Mouse (Mus musculus) kidney, adult 11 months (tissue): ENCODE measurements around the gene Ucp3.

Experiments
- DNase-seq: peaks from one replicate; pipeline ENCODE4 v3.0.0; 2022

Ucp3 gene

GRCm38 (mm10) chr7:100472777-100473176 is at the start of gene Ucp3:
TSS of gene Ucp3 (plus strand) at chr7:100472990.
- DNase-seq, result no peak

GRCm38 (mm10) chr7:100425795-100426194 is 47.0 kb upstream of the Ucp3 start:
- DNase-seq, result no peak

GRCm38 (mm10) chr7:100429102-100429501 is 43.7 kb upstream of the Ucp3 start:
- peak; percentile 17 for DNase-seq

- DNase-seq, result no peak
Observed at GRCm38 (mm10) chr7:100429911-100430310, 42.9 kb upstream of the Ucp3 start.

- no peak for DNase-seq
Observed at GRCm38 (mm10) chr7:100431103-100431502, 41.7 kb upstream of the Ucp3 start.

GRCm38 (mm10) chr7:100433295-100433694 is 39.5 kb upstream of the Ucp3 start:
- DNase-seq, result no peak

GRCm38 (mm10) chr7:100443728-100444127 is 29.1 kb upstream of the Ucp3 start:
- no peak for DNase-seq

GRCm38 (mm10) chr7:100446271-100446670 is 26.5 kb upstream of the Ucp3 start:
- no peak for DNase-seq

- DNase-seq, result no peak
Observed at GRCm38 (mm10) chr7:100448530-100448929, 24.3 kb upstream of the Ucp3 start.

GRCm38 (mm10) chr7:100448985-100449384 is 23.8 kb upstream of the Ucp3 start:
- DNase-seq, result no peak

- DNase-seq, result no peak
Observed at GRCm38 (mm10) chr7:100458153-100458552, 14.6 kb upstream of the Ucp3 start.

- DNase-seq, result no peak
Observed at GRCm38 (mm10) chr7:100459862-100460261, 12.9 kb upstream of the Ucp3 start.

- peak; percentile 84 for DNase-seq
Observed at GRCm38 (mm10) chr7:100461621-100462151, 11.1 kb upstream of the Ucp3 start.

- DNase-seq, result no peak
Observed at GRCm38 (mm10) chr7:100463194-100463593, 9.6 kb upstream of the Ucp3 start.

GRCm38 (mm10) chr7:100463757-100464156 is 9.0 kb upstream of the Ucp3 start:
- DNase-seq, result peak; percentile 72

- DNase-seq, result no peak
Observed at GRCm38 (mm10) chr7:100464248-100464647, 8.5 kb upstream of the Ucp3 start.

GRCm38 (mm10) chr7:100465248-100465647 is 7.5 kb upstream of the Ucp3 start:
- DNase-seq, result peak; percentile 89

GRCm38 (mm10) chr7:100465656-100466309 is 7.0 kb upstream of the Ucp3 start:
- DNase-seq, result peak; percentile 95

GRCm38 (mm10) chr7:100466781-100467510 is 5.8 kb upstream of the Ucp3 start:
- DNase-seq, result no peak

GRCm38 (mm10) chr7:100468761-100469160 is 4.0 kb upstream of the Ucp3 start:
- DNase-seq, result no peak

- no peak for DNase-seq
Observed at GRCm38 (mm10) chr7:100469502-100469901, 3.3 kb upstream of the Ucp3 start.

- no peak for DNase-seq
Observed at GRCm38 (mm10) chr7:100470796-100471406, 1.9 kb upstream of the Ucp3 start.

- DNase-seq, result no peak
Observed at GRCm38 (mm10) chr7:100471407-100471797, 1.4 kb upstream of the Ucp3 start.
